ENCODE assay signal across 8 mouse cellular contexts in genomic region chr17:24220435-24221411, GRCm38 (mm10). TPM values are rescaled to one million over a fixed set of nuclear protein-coding genes. Genes with fewer than 3 reads are reported as not detected.
A peak's percentile ranks its signal among the peaks of the same experiment; 100 is the strongest.
DNase-seq lines count a peak whose midpoint lies in the region; ATAC-seq lines count a peak whose summit lies in the region.

Tedc2 (minus strand) TSS chr17:24220851.

- no peaks in the 10 kb centered on the region for H3K9me3 ChIP-seq in embryonic facial prominence, embryonic 10.5 days
- H3K9me3 ChIP-seq in midbrain, embryonic 11.5 days (ENCODE audit: control insufficient read depth, low read length): no peaks in the 10 kb centered on the region

- ATAC-seq in granulocyte monocyte progenitor cell, adult 5-6 weeks (replicated peaks; ENCODE audit: poor library complexity, severe bottlenecking): peak; percentile 93
- ATAC-seq in midbrain, embryonic 11.5 days (ENCODE audit: low FRiP score): peak; percentile 93

- H3K27ac ChIP-seq in embryonic facial prominence, embryonic 10.5 days (replicated peaks): peak within 1 kb of the TSS; percentile 88
- H3K27ac ChIP-seq in midbrain, embryonic 11.5 days (ENCODE audit: low read depth, low read length): no peak within 1 kb of the TSS; the same call in 1 of the 2 replicates

- no peaks in the 10 kb centered on the region for H3K27me3 ChIP-seq in embryonic facial prominence, embryonic 10.5 days (replicated peaks; ENCODE audit: low read depth, poor library complexity, severe bottlenecking)
- no peaks in the 10 kb centered on the region for H3K27me3 ChIP-seq in midbrain, embryonic 11.5 days (ENCODE audit: control insufficient read depth, insufficient read depth, low read length)

- peak; percentile 97 for DNase-seq in adrenal gland, postnatal 14 days
- peak; percentile 93 for DNase-seq in embryonic facial prominence, embryonic 10.5 days (ENCODE audit: low spot score)
- peak; percentile 96 for DNase-seq in kidney, adult 11 months
- peak; percentile 91 for DNase-seq in left cerebral cortex, postnatal 4 days
- DNase-seq in midbrain, embryonic 11.5 days (ENCODE audit: low spot score, missing footprints): peak; percentile 99
- peak; percentile 80 for DNase-seq in right cerebral cortex, postnatal 4 days
- peak; percentile 98 for DNase-seq in yolk sac, embryonic 10.5 days (ENCODE audit: low spot score)

- peaks cover 23% of the 10 kb centered on the region for H3K4me1 ChIP-seq in embryonic facial prominence, embryonic 10.5 days
- H3K4me1 ChIP-seq in midbrain, embryonic 11.5 days (ENCODE audit: control insufficient read depth, insufficient read depth, low read length): peaks cover 10% of the 10 kb centered on the region

- 6% methylated on average over 41 of the region's 41 CpGs for WGBS in embryonic facial prominence, embryonic 10.5 days
- 5% methylated on average over 41 of the region's 41 CpGs for WGBS in midbrain, embryonic 11.5 days

- peak within 1 kb of the TSS; percentile 84 for H3K9ac ChIP-seq in midbrain, embryonic 11.5 days (ENCODE audit: low read length)

- H3K36me3 ChIP-seq in embryonic facial prominence, embryonic 10.5 days (replicated peaks): peaks cover 77% of the 10 kb centered on the region
- peaks cover 22% of the 10 kb centered on the region for H3K36me3 ChIP-seq in midbrain, embryonic 11.5 days (ENCODE audit: control insufficient read depth, insufficient read depth, low read length)

- intact Hi-C loops in left cerebral cortex, postnatal 4 days (cut with DNase I): no loop called here

- H3K4me3 ChIP-seq in embryonic facial prominence, embryonic 10.5 days: peak within 1 kb of the TSS; percentile 82
- H3K4me3 ChIP-seq in midbrain, embryonic 11.5 days (ENCODE audit: low read depth, low read length): peak within 1 kb of the TSS; percentile 80

- peak within 1 kb of the TSS; percentile 80 for H3K4me2 ChIP-seq in midbrain, embryonic 11.5 days

RNA-seq across cellular contexts. Expression of gene Tedc2, which starts in this region (rescaled TPM):
- total RNA-seq in adrenal gland, postnatal 14 days (2021): 9.2 and 14.0 TPM in 2 replicates
- polyA plus RNA-seq in embryonic facial prominence, embryonic 10.5 days (2016; fragmentation: Nextera tagmentation; extraction: Ambion mirVana): 23.0 and 24.8 TPM in 2 replicates
- total RNA-seq in granulocyte monocyte progenitor cell, adult 5-6 weeks (2014; fragmentation: Nextera tagmentation): 11.3 and 13.8 TPM in 2 replicates
- total RNA-seq in granulocyte monocyte progenitor cell, adult 5-6 weeks (2017): 17.0 and 19.5 TPM in 2 replicates
- 10 to 100 TPM; 12.6 to 13.7 TPM for total RNA-seq in left cerebral cortex, postnatal 4 days (2021)
- polyA plus RNA-seq in midbrain, embryonic 11.5 days (2014; fragmentation: Nextera tagmentation; extraction: Ambion mirVana): 15.1 and 16.9 TPM in 2 replicates
